Mouse (Mus musculus): ENCODE results near the gene Hs6st2.

- no peak for TF ChIP-seq POLR2A (IDR thresholded peaks at IDR 0.05; ENCODE audit: low read depth, low read length)
- TF ChIP-seq CTCF (conservative IDR thresholded peaks at IDR 0.05; ENCODE audit: insufficient read depth, insufficient read length, low read depth, low read length), result no peak
Observed at GRCm38 (mm10) chrX:51712996-51713395, 31.3 kb upstream of the Hs6st2 start.

Data from kidney, adult 2 months (tissue).